Mouse (Mus musculus) cerebellum, postnatal 4 days (tissue): ENCODE data around the gene Pop7.

Experiments used
- DNase-seq, 2 experiments: peaks; one replicate each; pipeline ENCODE4 v3.0.0; 2022; ENCODE audit warnings: low spot score in 2 of 2, mixed read lengths in 1 of 2

The Pop7 gene

DNA sequence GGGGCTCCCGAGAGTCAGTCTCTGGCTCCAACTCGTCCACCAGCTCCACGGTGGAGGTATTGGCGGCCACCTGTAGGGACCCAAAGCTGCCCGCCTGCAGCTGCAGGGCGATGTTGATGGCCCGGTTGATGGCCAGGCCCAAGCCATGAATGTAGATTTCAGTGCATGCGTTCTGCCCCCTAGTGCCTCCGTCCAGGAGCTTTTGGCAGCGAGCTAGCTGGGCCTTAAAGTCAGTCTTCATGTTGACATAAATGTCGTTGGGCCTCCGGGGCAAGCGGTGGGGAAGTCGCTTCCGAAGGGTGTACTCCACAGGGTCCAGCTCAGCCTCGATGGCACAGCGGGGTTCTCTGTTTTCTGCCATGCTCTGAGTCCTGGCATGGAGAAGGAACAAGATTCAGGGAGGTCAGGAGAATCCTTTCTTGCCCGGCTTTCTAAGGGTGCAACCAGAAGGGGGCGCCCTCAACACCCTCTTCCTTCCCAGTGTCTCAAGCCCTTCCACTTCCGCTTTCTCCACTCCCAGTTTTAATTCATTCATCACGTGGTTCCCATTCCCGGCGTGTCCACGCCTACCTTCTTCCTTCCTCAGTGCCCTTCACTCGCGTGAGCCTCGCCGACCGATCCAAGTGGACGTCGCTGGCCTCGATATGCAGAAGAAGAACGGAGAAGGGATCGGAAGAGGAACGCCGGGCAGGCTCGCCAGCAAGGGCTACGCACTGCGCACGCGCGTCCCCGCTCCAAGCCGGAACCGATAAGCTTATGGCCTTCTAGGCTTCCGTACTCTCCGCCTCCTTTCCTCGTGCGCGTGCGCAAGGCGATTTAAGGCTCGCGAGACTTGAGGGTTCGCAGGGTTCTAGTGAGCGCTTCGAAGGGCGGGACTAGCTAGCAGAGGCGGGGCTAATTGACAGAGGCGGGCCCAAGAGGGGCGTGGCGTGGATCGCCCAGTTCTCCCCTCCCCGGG, at the start of gene Pop7:
TSS of gene Pop7 (minus strand) at position 810 of the 958 bp plus-strand sequence.
- peak; percentile 98 to 99 for DNase-seq

DNA sequence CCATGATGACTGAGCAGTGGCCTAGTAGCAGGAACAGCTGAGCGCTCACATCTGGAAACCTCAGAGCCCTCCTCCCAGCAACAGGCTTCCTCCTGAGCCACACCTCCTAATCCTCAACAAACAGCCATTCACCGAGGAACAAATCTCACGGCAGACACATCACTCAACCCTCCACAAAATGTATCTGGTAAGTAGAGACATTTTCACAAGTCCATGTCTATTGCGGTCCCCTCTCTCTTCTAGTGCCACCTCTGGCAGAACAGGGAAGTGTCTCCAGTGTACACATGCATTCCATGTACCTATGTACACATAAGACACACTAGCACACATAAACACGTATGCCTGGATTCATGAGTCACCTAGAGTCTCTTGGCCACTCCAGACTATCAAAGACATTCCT, 48.8 kb upstream of the Pop7 start:
- DNase-seq = no peak

DNA sequence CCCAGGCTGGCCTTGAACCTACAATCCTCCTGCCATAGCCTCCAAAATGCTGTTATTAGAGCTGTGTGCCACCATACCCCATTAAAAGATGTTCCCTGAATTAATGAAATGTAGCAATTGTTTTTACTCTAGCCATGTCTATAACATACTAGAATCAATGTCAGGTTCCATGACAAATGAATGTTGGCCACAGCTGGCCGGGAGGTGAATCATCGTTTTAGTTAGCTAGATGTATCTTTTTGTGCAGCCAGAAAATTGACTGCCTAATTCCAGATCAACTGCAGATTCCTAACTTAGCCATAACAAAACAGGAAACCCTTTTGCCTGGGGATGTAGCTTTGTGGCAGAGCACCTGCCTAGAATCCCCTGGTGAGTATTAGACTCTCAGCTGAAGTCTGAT, 47.5 kb upstream of the Pop7 start:
- no peak for DNase-seq

DNA sequence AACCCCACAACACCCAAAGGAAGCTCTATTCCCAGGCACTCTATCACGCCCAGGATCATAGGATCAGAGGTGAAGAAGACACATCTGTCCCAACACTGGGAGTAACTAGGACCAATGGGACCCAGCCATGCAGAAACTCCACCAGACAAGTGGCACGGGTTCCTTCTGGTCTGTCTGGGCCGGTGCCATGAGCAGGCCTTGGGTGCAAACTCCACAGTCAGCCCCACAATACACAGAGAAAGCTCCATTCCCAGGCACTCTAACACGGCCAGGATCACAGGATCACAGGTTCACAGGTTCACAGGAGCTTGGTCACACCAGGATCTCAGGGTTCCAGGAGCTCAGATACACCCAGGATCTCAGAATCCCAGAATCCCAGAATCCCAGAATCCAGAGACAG, 43.3 kb upstream of the Pop7 start:
- DNase-seq = no peak

DNA sequence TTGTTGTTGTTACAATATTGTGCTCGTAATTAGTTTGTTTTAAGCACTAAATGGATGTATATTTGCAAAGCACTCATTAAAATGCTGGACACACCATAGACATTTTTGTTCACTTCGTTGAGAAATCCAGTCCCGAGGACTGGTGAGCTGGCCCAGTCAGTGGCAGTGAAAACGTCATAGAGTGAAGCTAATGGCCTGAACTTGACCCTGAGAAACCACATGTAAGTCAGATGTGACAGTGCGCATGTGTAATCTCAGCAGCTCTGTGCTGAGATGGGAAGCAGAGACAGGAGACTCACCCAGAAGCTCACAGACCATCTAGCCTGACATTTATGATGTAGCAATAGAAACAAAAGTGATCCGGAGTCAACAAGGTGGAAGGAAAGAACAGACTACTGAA, 42.6 kb upstream of the Pop7 start:
- no peak for DNase-seq

DNA sequence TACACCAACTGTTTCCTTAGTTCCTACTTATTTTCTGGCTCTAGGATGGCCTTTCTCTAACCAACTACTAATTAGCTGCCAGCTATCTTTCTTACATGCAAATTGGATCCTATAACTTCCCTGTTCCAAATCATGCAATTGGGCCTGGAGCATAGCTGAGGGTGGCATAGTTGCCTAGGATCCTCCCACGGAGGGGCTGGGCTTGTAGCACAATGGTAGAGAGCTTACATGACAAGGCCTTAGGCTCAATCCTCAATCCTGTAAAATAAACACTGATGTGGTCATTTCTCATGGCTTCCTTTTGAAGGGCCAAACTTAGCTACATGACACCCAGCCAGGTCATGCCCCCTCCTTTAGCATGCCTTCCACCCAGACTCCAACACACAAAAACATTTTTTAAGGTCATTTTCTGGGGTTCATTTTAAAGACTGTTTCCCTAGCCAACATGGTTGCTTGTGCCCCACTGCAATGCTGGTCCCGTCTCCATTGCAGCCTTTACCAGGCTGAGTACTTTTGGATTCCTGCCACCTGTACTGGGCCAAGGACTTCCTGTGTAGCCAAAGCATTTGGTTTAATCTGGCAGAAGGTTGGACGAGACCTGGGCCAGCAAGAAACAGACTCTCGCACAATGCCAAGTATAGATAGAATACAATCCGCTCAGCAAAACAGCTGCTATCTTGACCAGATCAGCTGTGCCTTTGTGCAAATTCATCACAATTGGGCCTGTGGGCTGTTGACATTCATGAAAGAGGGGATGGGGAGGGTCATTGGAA, 39.6 kb upstream of the Pop7 start:
- DNase-seq = peak in 1 of 2 experiments; percentile 56

DNA sequence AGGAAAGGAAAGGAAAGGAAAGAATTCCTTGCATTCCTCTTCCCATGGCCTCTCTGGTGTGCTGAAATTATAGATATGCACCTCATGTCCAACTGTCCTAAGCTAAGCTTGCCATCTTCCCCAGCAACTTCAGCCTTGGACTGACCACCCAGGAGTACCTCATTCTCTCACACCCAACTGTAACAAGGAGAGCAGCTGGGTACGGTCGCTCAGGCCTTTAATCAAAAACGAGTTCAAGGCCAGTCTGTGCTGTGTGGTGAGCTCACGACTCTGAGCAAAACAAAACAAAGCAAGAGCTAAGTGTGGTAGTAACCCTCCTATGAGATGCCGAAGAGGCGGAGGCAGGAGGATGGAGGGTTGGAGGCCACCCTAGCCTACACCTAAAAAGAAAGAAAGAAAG, 38.7 kb upstream of the Pop7 start:
- no peak for DNase-seq

DNA sequence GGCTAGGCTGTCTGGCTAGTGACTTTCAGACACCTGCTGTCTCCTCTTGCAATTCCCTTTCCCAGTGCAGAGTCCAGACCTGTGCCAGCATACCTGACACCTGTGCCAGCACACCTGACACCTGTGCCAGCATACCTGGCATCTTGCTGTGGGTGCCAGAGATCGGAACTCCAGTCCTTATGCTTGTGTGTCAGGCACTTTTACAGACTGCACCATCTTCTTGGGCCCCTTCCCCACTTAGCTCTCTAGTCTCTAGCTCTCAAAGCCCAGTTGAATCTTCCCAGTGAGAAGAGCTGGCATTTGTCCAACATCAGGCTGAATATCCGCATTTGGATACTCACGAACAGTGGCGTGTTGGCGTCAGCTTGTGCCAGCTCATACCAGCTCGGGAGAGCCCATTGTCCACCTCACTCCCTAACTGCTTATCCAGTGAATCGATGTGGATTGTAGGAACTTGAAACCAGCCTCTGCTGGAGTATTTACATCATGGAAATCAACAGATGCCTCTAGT, 37.0 kb upstream of the Pop7 start:
- DNase-seq = peak in 1 of 2 experiments; percentile 54

DNA sequence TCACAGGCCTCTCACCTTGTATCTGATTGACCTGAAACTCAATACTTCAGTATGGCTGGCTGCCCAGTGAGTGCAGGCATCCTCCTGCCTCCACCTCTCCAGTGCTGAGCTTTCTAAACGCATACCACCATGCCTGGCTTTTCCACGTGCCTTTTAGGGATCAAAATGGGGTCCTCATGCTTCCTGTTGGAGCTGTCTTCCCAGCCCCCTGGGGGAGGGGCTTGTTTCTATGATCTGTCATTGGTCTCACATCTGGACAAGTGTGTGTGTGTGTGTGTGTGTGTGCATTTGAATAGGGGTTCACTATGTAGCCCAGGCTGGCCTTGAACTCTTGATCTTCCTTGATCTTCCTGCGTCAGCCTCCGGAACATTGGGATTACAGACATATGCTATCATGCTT, 35.1 kb upstream of the Pop7 start:
- DNase-seq = no peak

DNA sequence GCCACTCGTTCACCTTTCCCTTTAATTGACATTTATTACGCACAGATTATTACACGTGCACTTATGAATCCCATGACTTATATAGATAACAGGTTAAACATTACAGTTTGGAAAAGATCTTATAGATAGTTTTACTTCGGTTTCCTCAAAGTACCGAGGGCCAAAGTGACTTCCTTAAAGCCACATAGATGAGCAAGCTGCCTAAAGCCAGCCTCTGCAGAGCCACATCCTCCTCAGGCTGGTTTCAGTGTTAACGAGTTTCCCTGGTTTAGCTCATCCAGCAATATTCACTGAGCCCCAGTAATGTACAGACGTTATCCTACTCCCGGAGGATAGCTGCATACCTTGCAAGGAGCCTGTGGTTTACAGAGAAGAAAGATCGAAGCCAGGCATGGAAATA, 33.0 kb upstream of the Pop7 start:
- no peak for DNase-seq

DNA sequence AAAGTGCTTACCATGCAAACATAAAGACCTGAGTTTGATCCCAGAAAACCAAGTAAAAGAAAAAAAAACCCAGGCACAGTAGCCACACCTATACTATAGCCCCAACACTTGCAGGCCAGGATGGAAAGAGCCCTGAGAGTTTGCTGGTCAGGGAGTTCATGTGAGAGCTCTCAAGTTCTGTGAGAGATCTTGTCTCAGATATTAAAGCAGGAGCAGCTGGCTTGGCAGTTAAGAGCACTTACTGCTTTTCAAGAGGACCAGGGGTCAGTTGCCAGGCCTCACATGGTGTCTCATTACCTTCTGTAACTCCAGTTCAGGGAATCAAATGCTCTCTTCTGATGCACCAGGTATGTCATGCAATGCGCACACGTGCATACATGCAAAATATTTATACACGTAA, 32.4 kb upstream of the Pop7 start:
- no peak for DNase-seq

DNA sequence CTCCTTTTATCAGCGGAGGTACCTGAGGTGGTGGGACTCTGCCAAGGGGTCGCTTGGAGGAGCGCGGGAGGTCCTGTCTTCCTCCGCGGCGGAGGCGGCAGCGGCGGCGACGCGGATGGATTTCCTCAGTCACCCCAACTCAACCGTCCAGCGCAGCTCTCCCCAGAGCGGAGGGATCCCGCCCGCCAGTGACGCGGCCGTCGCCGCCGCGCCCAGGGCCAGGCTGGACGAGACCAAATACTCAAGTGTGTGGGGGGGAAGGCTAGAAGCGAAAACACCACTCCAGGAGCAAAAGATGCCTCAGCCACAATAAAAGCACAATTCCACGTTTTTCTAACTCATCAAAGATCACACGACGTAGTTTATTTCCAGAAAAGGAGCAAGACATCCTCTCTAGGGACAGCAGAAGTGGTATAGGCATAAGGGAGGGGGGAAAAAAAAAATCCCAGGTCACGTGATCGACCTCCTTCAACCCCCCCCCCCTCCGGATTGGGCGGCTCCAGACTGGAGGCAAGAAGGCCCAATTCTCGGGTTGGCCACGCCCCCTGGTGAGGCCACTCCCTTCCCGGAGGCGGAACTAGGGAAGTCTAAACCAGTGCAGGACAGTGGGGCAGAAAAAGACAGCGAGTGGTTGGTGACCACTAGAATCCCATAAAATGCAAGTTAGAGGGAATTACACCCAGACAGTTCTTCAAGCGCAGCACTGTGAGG, 31.0 kb upstream of the Pop7 start, which contains the start of the genes Epo and Gnb2:
TSS of gene Epo (minus strand) at position 126 of the 711 bp plus-strand sequence.
TSS of gene Gnb2 (minus strand) at position 394 of the 711 bp plus-strand sequence.
- DNase-seq = peak; percentile 94 to 98

DNA sequence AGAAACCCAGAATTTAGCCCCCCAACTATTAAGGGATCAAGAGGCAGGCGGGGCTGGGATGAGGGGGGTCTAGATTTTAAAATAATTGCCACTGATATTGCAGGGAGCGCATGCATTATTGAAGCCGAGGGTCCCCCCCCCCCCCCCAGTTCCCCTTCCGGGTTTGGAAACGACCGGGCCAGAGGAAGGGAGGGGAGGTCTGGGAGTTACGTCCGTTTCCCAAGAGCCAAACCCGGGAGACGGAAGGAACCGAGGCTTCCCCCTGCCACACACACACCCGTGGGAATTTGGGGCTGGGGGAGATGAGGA, 30.4 kb upstream of the Pop7 start:
- DNase-seq = no peak

DNA sequence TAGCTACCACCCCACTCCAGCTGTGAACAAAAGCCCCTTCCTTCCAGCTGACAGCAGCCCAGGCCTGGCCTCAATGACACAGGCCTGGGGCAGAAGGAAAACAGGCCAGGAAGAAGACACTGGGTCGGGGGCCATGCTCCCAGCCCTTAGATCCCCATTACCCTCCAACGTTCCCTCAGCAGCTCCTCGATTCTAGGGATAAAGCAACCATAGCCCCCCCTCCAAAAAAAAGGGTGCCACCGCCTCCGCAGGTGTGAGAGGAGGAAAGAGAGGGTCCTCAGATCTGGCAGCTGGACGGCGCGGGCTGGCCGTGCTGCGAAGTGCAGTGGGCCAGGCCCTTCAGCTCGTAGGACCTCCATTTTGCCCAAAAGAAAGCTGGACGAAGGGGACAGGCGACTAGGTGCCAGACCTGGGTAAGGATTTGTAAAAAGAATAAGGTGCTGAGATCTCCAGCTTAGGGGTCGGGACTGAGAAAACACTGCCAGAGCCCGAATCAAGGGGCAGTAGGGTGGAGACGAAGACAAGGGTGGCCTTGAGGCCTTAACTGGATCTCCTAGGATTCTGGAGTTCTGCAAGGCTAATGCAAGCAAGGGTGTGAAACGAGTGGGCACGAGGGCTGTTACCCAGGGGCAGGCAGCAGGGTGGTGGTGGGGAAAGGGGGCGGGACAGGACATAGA, 30.0 kb upstream of the Pop7 start:
- peak in 1 of 2 experiments; percentile 36 for DNase-seq

DNA sequence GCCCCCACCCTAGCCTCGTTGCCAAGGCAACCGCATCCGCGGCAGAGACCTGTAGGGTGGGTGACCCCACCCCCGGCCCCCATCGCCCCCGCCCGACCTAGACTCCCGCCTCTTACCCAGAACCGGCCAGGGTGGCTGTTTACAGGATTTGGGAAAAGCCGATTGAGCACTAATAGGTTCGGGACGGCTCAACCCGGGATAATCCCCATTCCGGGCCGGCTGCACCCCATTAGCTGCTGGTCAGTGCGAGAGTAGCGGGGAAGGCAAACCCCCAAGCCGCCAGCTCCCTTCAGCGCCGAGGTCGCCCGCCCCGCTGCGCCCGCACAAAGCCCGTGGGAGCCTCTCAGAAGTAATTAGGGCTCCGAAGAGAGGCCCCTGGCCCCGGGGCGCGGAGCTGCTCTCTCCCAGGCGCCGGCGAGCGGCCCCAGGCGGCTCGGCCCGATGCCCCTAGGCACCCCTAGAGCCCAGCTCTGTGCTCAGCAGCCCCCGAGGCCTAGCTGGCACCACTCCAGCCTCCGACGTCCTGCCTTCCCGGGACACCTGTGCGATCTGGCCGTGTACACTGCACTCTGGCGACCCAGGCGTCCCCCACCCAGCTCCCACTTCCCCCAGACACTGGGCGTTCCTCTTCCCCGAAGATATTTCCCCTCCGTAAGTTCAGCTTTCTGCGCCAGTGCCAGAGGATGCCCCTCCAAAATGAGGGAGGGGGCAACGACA, 29.3 kb upstream of the Pop7 start:
- DNase-seq = peak in 1 of 2 experiments; percentile 71

DNA sequence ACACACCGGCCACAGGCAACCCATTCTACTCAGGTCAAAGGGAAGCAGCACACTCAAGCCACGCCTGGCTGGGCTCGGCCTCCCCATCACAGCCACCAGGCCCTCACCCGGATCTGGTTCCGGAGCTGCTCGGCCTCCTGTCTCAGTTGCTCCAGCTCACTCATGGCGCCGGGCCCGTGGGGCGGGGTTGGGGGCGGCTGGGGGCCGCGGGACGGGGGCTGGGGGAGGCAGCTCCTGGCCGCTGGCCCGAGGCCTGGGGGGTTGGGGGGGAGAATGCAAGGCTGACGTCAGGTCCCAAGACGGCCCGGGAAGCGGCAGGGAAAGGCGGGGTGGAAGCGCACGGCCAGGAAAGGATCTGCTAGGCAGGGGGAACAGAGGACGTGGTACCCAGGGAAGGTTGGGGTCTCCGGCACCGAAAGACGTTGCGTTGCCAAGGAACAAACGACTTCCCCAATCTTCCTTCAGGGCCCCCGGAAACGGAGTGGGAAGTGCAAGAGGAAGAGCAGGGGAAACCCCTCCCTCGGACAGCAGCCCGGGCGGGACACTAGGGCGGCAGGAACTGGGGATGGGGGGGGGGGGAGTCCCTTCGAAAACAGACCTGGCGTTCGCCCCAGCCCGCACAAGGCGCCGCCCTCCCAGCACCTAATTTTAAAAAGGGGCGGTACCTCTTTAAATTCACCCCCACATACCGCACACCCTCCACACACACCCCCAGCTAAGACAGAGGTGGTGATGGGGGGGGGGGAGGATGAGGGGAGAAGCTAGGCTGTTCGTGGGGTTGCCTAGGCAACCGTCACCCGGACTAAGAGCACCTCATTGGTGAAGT, 28.5 kb upstream of the Pop7 start:
- peak in 1 of 2 experiments; percentile 69 for DNase-seq

DNA sequence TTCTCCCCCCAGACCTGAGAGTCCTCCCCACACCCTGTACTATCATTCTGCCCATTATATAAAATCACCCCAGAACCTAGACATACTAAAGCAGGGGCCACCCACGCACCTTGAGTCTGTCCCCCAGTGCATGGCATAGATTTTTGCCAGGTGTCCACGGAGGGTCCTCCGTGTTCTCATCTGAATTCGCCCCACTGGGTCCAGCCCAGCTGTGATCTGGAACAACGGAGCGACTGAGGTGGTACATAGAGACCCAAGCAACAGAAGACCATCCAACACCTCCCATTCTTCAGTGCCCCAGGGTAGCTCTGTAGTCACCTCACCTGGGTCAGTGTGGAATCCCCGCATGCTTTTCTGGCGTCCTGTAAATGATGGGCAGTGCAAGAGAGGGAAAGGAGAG, 27.8 kb upstream of the Pop7 start:
- no peak for DNase-seq

DNA sequence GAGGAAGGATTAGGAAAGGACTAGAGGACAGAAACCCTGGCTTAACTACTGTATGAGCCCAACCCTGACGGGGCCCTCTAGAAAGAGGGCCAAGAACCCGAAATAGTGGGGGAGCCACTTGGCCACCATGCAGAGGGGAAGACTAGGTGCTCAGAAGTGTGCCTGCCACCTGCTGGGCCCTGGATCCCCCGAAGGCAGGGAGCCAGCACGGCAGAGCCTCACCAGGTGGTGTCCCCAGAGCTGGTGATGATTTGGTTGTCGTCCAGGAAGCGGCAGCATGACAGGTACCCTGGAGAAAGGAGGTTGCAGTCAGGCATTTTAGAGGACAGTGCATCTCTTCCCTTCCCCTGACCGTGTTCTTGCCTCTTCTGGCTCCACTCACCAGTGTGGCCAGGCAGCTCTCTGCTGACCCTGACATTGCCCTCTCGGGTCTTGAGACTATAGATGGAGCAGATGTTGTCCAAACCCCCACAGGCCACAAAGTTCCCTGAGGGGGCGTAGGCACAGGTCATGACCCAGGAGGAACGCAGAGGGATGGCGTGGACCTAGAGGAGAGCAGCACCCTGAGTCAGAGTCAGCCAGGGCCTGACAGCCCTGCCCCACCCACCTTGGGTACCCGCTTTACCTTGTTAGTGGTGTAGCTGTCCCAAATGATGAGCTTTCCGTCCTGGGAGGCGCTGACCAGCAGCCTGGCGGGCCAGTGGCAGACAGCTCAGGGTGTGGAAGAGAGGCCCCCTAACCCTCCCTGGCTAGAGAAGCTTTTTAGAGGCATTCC, 27.1 kb upstream of the Pop7 start:
- no peak for DNase-seq
